Comparison of ENCODE assay signal across 8 mouse cellular contexts in genomic region chr8:108406716-108407494, GRCm38 (mm10).
DNase-seq lines count a peak whose midpoint lies in the region; ATAC-seq and TF ChIP-seq lines count a peak whose summit lies in the region.

No protein-coding gene starts in this region.

- no peak for DNase-seq in heart, adult 11 months
- peak; percentile 20 to 30 for DNase-seq in left cerebral cortex, adult 2 months (ENCODE audit: extremely low spot score in 1 of 2, low spot score in 2 of 2)
- DNase-seq in urinary bladder, postnatal 36 days (ENCODE audit: low spot score in 2 of 2) = no peak
- DNase-seq in ovary, postnatal 14 days (ENCODE audit: low spot score) = no peak
- DNase-seq in gastrocnemius, postnatal 10 days = no peak

- H3K9me3 ChIP-seq in heart, embryonic 13.5 days = no peaks in the 10 kb centered on the region
- no peaks in the 10 kb centered on the region for H3K9me3 ChIP-seq in forebrain, embryonic 15.5 days
- no peaks in the 10 kb centered on the region for H3K9me3 ChIP-seq in neural tube, embryonic 15.5 days (replicated peaks)

- no peak for ATAC-seq in heart, embryonic 13.5 days (ENCODE audit: extremely low read depth, insufficient number of reproducible peaks, low FRiP score, low TSS enrichment)
- ATAC-seq in forebrain, embryonic 15.5 days (replicated peaks) = peak; percentile 66; the same call in 1 of the 2 replicates
- peak; percentile 68 for ATAC-seq in neural tube, embryonic 15.5 days (ENCODE audit: low FRiP score)

- H3K27ac ChIP-seq in heart, embryonic 13.5 days (replicated peaks) = no peak overlapping the region
- peak overlapping the region; percentile 13 for H3K27ac ChIP-seq in forebrain, embryonic 15.5 days (replicated peaks)
- H3K27ac ChIP-seq in left cerebral cortex, adult 2 months = no peak overlapping the region
- peak overlapping the region; percentile 63 for H3K27ac ChIP-seq in neural tube, embryonic 15.5 days (replicated peaks)

- H3K4me3 ChIP-seq in heart, embryonic 13.5 days = 0 out of 2 replicates have a peak overlapping the region, but pooled peaks have one; percentile 7
- H3K4me3 ChIP-seq in forebrain, embryonic 15.5 days = 0 out of 2 replicates have a peak overlapping the region, but pooled peaks have one; percentile 6
- peak overlapping the region; percentile 14 for H3K4me3 ChIP-seq in left cerebral cortex, adult 2 months
- H3K4me3 ChIP-seq in neural tube, embryonic 15.5 days (replicated peaks) = 0 out of 2 replicates have a peak overlapping the region, but pooled peaks have one; percentile 3

- 44% methylated on average over 25 of the region's 25 CpGs for WGBS in heart, embryonic 13.5 days
- 6% methylated on average over 25 of the region's 25 CpGs for WGBS in forebrain, embryonic 15.5 days
- WGBS in neural tube, embryonic 15.5 days = 14% methylated on average over 25 of the region's 25 CpGs

- H3K27me3 ChIP-seq in heart, embryonic 13.5 days (replicated peaks) = no peaks in the 10 kb centered on the region
- H3K27me3 ChIP-seq in forebrain, embryonic 15.5 days = no peaks in the 10 kb centered on the region
- no peaks in the 10 kb centered on the region for H3K27me3 ChIP-seq in neural tube, embryonic 15.5 days (replicated peaks)

- intact Hi-C loops in left cerebral cortex, adult 2 months (cut with DNase I) = no loop called here

- H3K9ac ChIP-seq in heart, embryonic 13.5 days = peak overlapping the region; percentile 62; the same call in 1 of the 2 replicates
- 0 out of 2 replicates have a peak overlapping the region, but pooled peaks have one; percentile 6 for H3K9ac ChIP-seq in forebrain, embryonic 15.5 days (replicated peaks)
- H3K9ac ChIP-seq in neural tube, embryonic 15.5 days (replicated peaks) = peak overlapping the region; percentile 32; the same call in 1 of the 2 replicates

- H3K36me3 ChIP-seq in heart, embryonic 13.5 days = no peaks in the 10 kb centered on the region
- H3K36me3 ChIP-seq in forebrain, embryonic 15.5 days = no peaks in the 10 kb centered on the region
- H3K36me3 ChIP-seq in neural tube, embryonic 15.5 days = no peaks in the 10 kb centered on the region

- no peak; the same call in 1 of the 2 replicates for TF ChIP-seq CTCF in left cerebral cortex, adult 2 months (IDR thresholded peaks at IDR 0.05)

- peaks cover 8% of the 10 kb centered on the region; the same call in 1 of the 2 replicates for H3K4me1 ChIP-seq in heart, embryonic 13.5 days
- H3K4me1 ChIP-seq in forebrain, embryonic 15.5 days = peaks cover 12% of the 10 kb centered on the region
- H3K4me1 ChIP-seq in neural tube, embryonic 15.5 days = peaks cover 15% of the 10 kb centered on the region

- peak overlapping the region; percentile 51 for H3K4me2 ChIP-seq in heart, embryonic 13.5 days
- H3K4me2 ChIP-seq in forebrain, embryonic 15.5 days (replicated peaks) = peak overlapping the region; percentile 32
- H3K4me2 ChIP-seq in neural tube, embryonic 15.5 days = peak overlapping the region; percentile 47

Comparison
In these comparisons a context has a peak if more than half of its experiments do, and no peak if none do; other contexts are left out.
1. H3K27ac ChIP-seq: peak in forebrain, embryonic 15.5 days (single experiment) and neural tube, embryonic 15.5 days (single experiment); none in heart, embryonic 13.5 days (single experiment) and left cerebral cortex, adult 2 months (single experiment).
2. H3K9ac ChIP-seq: peak in every context shown above with its lines; median percentile 62 in heart, embryonic 13.5 days; 32 in neural tube, embryonic 15.5 days; 6 in forebrain, embryonic 15.5 days.
3. DNase-seq: peak in left cerebral cortex, adult 2 months (2 of 2); none in heart, adult 11 months (single experiment), urinary bladder, postnatal 36 days (0 of 2), ovary, postnatal 14 days (single experiment) and gastrocnemius, postnatal 10 days (single experiment).
4. Peak in every context shown above with its lines, with median percentiles within 50 percentile points of each other: H3K4me2 ChIP-seq and H3K4me3 ChIP-seq.